Mouse (Mus musculus): ENCODE data around the gene Acsl1.
A peak's percentile ranks its signal among the peaks of the same experiment; 100 is the strongest.

Acsl1 gene

DNA sequence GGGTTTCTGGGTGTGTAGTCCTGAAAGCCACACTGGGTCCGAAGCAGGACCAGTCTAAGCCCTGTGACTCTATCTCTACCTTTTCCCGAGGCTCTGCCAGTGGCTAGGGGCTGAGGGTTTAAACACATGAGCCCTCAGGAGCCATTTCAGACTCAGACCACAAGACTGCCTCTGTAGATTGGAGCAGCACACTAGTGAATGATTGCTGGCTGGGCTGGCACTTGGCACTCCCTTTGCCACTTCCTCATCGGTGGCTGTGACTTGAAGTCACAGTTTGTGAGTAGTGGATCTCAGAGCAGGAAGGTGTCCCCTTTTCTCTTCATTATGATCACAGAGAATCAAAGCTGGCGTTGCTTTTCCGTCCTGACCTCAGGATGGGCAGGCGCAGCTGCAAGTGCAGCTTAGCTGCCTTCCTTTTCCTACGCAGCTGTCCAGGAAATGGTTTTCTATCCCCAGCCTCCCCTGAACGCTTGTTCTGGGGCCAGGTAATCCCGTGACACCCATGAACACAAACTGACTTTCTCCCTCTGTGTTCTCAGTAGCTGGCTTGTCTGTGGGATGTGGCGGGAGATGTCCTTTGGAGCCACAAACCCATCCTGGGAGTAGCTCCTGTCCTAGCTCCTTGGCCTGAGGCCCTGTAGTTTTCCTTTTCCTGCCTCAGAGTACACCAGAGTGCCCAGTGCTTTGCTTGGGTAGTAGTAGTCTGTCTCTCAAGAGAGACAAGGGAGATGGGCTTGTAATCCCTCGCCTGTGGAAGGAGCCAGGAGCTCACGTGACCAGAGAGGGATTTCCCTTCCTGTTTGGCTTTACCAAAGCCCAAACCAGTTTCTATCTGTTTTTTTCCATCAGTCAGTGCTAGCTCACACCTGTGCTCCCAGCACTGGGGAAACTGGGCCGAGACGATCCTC is 37.9 kb downstream of the Acsl1 start:
- no peak for DNase-seq (ENCODE audit: low spot score)

GRCm38 (mm10) chr8:46509474-46509873 is 38.6 kb downstream of the Acsl1 start:
- DNase-seq (ENCODE audit: low spot score), result no peak

GRCm38 (mm10) chr8:46511336-46511735 is 40.5 kb downstream of the Acsl1 start:
- DNase-seq (ENCODE audit: low spot score), result no peak

- no peak for DNase-seq (ENCODE audit: low spot score)
Observed at GRCm38 (mm10) chr8:46512538-46512937, 41.7 kb downstream of the Acsl1 start.

GRCm38 (mm10) chr8:46514027-46514426 is 43.2 kb downstream of the Acsl1 start:
- no peak for DNase-seq (ENCODE audit: low spot score)

DNA sequence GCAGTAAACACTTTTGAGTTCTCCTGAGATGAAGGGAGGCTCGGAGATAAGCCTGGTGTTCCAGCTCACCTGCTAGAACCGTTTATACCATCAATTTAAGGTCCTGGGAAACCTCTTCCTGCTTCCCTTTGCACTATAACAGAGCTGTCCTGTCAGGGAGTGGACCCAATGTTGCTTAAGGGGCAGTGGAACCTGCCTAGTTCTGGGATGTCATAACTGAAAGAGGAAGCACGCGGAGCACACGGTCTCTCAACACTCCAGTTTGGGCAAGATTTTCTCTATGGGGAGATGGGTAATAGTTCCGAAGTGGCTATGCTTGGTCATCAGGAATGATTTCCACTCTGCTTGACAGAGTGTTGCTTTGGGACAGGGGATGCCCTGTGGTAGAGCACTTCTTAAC is 49.8 kb downstream of the Acsl1 start:
- DNase-seq (ENCODE audit: low spot score), result no peak

GRCm38 (mm10) chr8:46526098-46526497 is 55.3 kb downstream of the Acsl1 start:
- DNase-seq (ENCODE audit: low spot score), result no peak

GRCm38 (mm10) chr8:46526821-46527220 is 56.0 kb downstream of the Acsl1 start:
- no peak for DNase-seq (ENCODE audit: low spot score)

- no peak for DNase-seq (ENCODE audit: low spot score)
Observed at GRCm38 (mm10) chr8:46529508-46529907, 58.7 kb downstream of the Acsl1 start.

- no peak for DNase-seq (ENCODE audit: low spot score)
Observed at GRCm38 (mm10) chr8:46530541-46530940, 59.7 kb downstream of the Acsl1 start.

DNA sequence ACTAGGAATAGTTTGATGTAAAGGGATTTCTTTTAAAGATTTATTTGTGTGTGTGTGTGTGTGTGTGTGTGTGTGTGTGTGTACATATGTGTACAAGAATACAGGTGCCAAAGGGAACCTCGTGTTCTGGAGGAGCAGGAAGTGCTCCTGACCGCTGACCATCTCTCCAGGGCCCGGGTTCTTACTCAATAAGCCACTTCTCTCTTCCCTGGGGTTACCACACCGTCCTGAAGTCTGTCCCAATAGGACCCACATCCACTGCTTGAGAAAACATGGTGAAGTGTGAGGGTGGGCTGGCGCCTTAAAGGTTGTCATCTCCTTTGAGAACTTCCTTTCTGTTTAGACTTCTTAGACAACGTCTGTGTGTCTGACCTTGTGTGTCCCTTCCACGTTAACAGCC is 63.1 kb downstream of the Acsl1 start:
- no peak for DNase-seq (ENCODE audit: low spot score)

GRCm38 (mm10) chr8:46539701-46540100 is 68.9 kb downstream of the Acsl1 start:
- DNase-seq (ENCODE audit: low spot score), result no peak

DNA sequence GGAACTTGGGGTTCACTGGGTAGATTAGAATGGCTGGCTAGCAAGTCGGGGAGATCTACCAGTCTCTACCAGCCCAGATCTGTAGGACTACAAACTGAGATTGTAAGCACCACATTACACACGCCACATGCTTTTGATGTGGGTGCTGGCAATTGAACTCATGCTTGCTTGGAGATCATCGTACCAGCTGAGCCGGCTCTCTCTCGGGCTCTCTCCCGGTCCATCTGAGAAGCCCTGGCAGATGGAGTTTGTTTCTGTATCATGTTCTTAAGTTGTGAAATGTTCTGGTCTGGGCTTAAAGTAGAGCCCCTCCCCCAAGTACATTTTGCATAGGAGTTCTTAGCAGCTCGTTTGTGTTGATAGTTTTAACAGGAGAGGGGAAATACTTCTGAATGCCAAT is 72.4 kb downstream of the Acsl1 start:
- DNase-seq (ENCODE audit: low spot score), result no peak

- DNase-seq (ENCODE audit: low spot score), result no peak
Observed at GRCm38 (mm10) chr8:46543662-46544061, 72.8 kb downstream of the Acsl1 start.

DNA sequence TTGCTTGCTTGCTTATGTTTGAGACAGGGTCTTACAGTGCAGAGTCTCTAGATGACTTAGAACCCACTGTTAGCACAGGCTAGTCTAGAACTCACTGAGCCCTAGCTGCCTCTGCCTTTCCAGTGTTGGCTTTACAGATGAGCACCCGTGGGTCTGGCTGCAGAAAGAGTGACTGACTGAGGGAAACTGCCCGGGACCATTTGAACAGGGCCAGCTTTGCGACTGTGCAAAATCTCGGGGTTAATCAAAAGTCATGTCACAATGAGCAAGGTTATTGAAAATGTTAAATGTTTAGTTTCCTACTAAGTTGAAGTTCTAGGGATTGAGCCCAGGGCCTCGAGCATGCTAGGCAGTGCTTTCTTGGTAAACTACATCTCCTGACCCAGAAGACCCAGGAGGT is 75.0 kb downstream of the Acsl1 start:
- DNase-seq (ENCODE audit: low spot score), result no peak

DNA sequence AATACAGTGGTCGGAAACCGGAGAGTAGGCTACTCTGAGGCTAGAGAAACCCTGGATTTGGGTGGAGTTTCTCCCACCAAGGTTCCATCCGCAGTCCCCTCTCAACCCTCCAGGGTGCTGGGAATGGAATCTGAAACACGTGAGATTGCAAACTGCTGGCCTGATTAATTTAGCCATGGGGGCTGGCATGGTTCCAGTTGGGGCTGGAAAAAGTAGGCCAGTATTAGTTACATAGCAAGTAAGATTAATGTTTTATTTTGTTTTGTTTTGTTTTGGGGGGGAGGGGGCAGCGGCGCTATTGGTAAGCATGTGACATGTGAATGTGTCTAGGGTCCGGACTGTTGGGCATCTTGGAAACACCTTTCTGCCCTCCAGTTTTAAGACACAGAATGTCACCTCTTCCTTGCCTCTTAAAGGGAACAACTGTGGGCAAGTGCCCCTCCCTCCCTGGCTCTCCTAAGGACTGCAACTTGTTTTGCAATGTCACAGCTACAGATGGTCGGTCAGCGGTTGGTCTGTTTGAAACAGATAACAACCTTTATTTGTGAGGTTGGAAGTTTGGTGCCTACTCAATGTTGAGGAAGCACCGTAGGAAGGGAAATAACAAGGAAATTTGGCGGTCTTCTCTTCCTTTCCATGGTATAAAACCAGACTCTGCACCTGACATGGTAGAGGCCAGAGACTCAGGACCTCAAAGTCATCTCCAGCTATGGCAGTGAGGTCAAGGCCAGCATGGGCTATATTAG is 75.8 kb downstream of the Acsl1 start:
- no peak for DNase-seq (ENCODE audit: low spot score)

- DNase-seq (ENCODE audit: low spot score), result peak; percentile 88
Observed at GRCm38 (mm10) chr8:46547245-46547644, 76.4 kb downstream of the Acsl1 start.

DNA sequence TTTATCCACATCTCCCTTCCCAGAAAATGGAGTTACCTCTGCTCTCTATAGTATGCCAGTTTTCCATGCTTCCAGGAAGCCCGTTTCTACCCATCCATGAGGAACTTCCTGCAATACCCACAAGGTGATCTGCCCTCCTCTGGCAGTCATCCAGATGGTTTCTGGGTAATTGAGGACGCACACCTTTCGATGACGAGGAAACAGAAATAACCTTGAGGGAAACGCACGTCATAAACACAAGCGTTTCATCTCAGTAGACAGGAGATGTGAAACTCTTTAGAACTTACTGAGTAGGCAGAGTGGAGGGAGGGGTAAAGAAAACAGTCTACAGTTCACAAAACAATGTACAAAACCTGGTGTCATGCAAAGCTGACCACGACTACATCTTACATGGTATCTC is 79.2 kb downstream of the Acsl1 start:
- no peak for DNase-seq (ENCODE audit: low spot score)

GRCm38 (mm10) chr8:46551029-46551428 is 80.2 kb downstream of the Acsl1 start:
- peak; percentile 9 for DNase-seq (ENCODE audit: low spot score)

DNA sequence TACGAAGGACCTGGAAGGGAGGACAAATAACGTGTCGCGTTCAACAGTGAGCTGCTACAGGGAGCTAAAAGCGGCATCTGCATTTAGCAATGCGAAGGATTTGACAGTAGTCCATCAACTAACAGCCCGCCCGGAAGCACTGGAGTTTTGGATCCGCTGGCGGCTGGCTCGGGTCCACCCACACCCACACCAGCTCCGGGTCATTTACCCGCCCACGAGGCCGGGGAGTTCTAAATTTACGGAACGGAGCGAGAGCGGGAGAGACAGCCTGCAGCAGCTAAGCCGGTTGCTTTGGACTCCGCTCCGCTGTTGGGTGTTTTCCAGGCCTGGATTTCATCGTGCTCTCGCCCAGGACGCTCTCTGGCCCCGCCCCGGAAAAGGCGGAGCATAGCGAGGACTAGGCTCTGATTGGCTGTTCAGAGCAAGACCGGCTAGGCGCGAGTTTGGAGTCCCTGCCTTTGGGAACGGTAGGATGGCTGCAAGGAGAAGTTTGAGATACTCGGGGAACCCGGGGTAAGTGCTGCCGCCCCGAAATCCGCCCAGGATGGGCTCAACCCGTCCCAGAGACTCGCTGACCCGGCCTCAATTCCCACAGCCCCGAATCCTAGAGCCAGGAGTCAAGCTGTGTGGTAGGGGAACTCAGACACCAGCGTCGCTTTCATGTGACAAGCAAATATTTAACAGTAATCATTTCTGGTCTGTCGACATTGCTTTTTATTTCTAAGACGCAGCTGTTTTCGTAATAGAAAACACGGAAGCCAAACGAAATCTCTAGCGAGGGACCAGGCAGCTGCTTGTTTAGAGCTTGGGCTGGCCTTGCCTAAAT is 81.0 kb downstream of the Acsl1 start, which contains the start of gene Cenpu:
TSS of gene Cenpu (plus strand) at position 414 of the 826 bp plus-strand sequence.
- peak; percentile 100 for DNase-seq (ENCODE audit: low spot score)

DNA sequence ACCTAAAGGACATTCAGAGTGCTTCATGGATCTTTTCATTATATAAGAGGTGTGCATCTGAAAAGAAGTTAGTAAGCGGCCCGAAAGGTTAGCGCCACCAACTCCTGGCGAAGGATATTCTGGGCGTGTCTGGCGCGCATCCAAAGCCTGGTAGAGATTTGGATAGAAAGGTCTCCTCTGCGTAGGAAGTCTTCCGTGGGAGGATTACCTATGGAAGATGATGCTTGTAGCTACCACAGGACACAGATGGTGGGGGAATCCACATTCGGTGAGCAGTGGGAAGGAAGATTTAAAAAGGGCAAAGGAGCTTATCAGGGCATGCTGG is 81.6 kb downstream of the Acsl1 start:
- DNase-seq (ENCODE audit: low spot score), result peak; percentile 7

GRCm38 (mm10) chr8:46559428-46559827 is 88.6 kb downstream of the Acsl1 start:
- peak; percentile 21 for DNase-seq (ENCODE audit: low spot score)

Measured in retina, embryonic 14.5 days (tissue).